Mouse (Mus musculus): ENCODE data around the gene Brd7.

The Brd7 gene

GRCm38 (mm10) chr8:88310286-88310685, 51.7 kb downstream of the Brd7 start:
- no peak for DNase-seq (ENCODE audit: low read depth, low spot score)

DNA sequence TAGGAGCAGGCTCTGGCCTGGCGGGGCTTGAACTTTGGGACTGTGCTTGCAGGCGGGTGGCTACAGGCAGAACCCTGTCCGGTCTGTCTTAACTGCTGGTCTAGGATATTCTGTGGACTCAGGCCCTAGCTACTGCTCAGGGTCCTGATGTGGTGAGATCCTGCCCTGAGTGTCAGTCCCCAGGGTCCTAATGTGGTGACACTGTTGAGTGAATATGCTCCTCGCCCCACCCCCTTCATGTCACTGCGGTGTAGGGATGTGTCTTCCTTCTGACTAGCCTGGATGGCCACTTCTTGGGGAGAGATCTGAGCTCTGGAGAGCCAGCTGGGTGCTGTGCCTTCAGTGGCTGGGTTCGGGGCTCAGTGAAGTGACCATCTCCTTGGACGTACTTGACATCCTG, 52.1 kb downstream of the Brd7 start:
- DNase-seq (ENCODE audit: low read depth, low spot score): no peak

DNA sequence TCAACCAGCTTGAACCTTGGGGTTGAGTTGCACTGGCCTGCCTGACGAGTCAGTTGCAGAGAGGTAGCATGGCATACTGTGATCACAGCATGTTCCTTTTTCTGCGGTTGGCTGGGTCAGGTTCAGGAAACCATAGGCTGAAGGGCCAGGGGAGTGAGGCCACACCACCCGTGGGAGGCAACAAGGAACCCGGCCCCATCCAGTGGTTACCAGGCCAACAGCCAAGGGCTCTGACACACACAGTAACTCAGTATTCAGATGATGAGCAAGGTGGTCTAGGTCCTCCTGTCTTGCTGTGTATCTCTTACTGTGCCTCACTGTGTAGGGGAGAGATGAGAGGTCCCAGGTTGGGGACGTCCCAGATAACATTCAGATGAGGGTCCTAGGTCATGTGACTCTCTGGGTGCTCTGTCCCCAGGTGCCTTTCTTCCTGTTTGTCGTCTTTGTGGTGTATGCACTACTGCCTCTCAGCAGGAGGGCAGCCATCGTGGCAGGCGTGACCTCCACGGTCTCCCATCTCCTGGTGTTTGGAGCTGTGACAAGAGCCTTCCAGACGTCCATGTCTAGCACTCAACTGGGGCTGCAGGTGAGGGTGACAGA, 52.6 kb downstream of the Brd7 start:
- DNase-seq (ENCODE audit: low read depth, low spot score): no peak

- DNase-seq (ENCODE audit: low read depth, low spot score): no peak
These were observed 54.3 kb downstream of the Brd7 start for GRCm38 (mm10) chr8:88307736-88308135.

DNA sequence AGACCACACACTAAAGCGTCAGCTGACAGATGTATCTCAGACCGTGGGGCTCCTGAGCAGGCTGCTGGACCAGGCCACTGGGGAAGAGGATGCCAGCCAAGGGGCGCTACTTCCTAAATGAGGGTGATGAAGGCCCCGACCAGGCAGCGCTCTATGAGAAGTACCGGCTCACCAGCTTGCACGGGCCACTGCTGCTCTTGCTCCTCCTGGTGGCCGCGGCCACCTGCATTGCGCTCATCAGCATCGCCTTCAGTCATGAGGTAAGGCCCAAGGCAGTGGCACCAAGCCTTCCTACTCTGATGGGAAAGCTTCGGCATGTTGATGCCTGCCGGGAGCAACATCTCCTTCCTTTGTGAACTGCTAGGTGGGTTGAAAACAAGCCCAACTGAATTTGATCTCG, 55.5 kb downstream of the Brd7 start:
- no peak for DNase-seq (ENCODE audit: low read depth, low spot score)

DNA sequence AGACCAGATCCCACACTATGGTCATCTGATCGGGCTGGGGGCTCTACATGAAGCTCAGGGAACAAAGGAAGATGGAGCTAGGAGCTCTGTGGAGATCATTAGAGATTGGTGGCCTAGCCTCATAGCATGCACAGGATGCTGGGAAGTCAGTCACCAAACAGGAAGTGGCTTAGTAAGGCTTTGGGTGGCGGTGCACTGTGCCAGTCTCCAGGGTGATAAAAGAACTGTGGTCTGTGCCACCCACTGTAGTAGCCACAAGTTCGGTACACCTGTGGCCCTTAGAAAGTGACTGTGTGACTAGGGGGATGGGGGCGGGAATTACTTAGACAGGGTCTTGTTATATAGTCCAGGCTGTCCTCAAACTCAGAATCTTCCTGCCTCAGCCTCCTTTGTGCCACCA, 56.2 kb downstream of the Brd7 start:
- DNase-seq (ENCODE audit: low read depth, low spot score): no peak

GRCm38 (mm10) chr8:88301589-88302437, 60.2 kb downstream of the Brd7 start:
- DNase-seq (ENCODE audit: low read depth, low spot score): no peak

DNA sequence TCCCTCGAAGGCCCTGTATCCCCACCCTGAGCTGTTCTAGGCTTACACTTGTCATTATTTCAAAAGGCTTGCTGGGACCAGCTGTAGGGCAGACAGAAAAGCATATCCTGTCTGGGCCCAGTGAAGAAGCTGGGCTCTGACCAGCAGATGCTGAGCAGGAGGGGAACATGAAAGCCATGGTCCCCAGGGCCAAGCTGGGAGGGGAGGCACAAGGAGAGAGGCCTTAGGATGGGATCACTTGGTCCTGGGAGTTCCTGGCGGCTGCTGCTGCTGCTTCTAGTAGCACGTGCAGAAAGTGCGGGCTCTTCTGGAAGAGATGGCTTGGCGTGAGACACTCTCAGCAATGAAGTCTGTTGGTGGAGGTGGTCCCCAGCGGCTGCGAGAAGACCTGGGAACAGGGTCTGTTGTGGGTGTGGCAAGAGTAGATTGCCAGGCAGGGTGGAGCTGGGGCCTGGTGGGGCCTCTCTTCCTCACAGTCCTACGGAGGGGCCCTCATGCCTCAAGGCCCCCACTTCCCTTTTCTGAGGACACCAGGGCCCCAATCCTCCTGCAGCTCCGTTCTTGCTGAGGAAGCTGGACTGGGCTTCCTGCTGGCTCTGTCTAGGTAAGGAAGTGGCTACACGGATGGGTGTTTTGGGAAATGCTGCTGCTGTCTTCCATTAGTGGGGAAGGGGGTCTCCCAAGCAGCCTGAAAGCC, 61.9 kb downstream of the Brd7 start:
- DNase-seq (ENCODE audit: low read depth, low spot score): no peak

GRCm38 (mm10) chr8:88298733-88299103, 63.3 kb downstream of the Brd7 start:
- no peak for DNase-seq (ENCODE audit: low read depth, low spot score)

GRCm38 (mm10) chr8:88297976-88298732, 63.8 kb downstream of the Brd7 start:
- DNase-seq (ENCODE audit: low read depth, low spot score): peak; percentile 6

- DNase-seq (ENCODE audit: low read depth, low spot score): no peak
These were observed 67.0 kb downstream of the Brd7 start for GRCm38 (mm10) chr8:88294977-88295376.

- no peak for DNase-seq (ENCODE audit: low read depth, low spot score)
These were observed 68.2 kb downstream of the Brd7 start for GRCm38 (mm10) chr8:88293590-88294356.

GRCm38 (mm10) chr8:88292926-88293325, 69.1 kb downstream of the Brd7 start:
- DNase-seq (ENCODE audit: low read depth, low spot score): no peak

GRCm38 (mm10) chr8:88291305-88291690, 70.7 kb downstream of the Brd7 start:
- DNase-seq (ENCODE audit: low read depth, low spot score): no peak

GRCm38 (mm10) chr8:88290326-88291304, 71.4 kb downstream of the Brd7 start:
- DNase-seq (ENCODE audit: low read depth, low spot score): no peak

- DNase-seq (ENCODE audit: low read depth, low spot score): no peak
These were observed 72.1 kb downstream of the Brd7 start for GRCm38 (mm10) chr8:88289901-88290300.

- no peak for DNase-seq (ENCODE audit: low read depth, low spot score)
These were observed 73.3 kb downstream of the Brd7 start for GRCm38 (mm10) chr8:88288622-88289242.

DNA sequence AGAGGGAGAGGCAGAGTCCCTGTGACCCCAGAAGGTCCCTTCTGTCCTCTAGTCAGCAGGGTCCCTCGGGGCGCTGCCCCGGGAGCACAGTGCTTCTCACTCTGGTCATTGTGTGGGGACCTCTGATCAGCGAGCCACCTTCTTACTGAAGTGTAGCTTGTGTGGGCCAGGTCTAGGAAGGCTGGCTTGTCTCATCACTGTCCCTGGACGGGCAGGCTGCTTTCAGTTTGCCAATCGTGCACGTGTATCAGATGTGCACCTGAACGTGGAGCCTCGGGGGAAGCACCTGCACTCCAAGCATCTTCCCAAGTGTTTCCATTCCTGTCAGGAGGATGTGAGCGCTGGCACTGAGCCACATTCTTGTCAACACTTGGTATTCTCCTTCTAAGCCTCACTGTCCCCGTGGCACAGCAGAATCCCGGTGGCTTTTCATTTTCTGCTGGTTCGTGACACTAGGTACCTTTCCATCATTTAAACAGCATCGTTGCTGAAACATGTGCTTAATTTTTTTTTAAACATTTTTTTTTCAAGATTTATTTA, 75.5 kb downstream of the Brd7 start:
- DNase-seq (ENCODE audit: low read depth, low spot score): no peak

Measured in telencephalon, adult 2 months (tissue).